Mouse (Mus musculus) cerebellum, adult 9-11 months (tissue): Measurements from ENCODE around the gene Upp1.

Source experiments
- DNase-seq: peaks from one replicate; pipeline ENCODE4 v3.0.0; 2022

Gene Upp1

GRCm38 (mm10) chr11:9167331-9167730 lies 49.4 kb downstream of the Upp1 start:
- no peak for DNase-seq

- no peak for DNase-seq
Observed at GRCm38 (mm10) chr11:9181477-9181876, 63.6 kb downstream of the Upp1 start.
